Mouse (Mus musculus) adrenal gland, adult 18-20 months (tissue): ENCODE measurements around the gene Fkbp15. TPM values are rescaled to one million over a fixed set of nuclear protein-coding genes. Genes with fewer than 3 reads are reported as not detected.

Experiments
- DNase-seq, 2 experiments: peaks; one replicate each; pipeline ENCODE4 v3.0.0; 2021 to 2022; ENCODE audit warnings: low spot score in 2 of 2
- total RNA-seq, 2 experiments: library from RNA; stranded (reverse); gene quantifications; 1 replicate in 1 of 2; 2 replicates in 1 of 2; pipeline ENCODE4 v1.2.3; 2021

The Fkbp15 gene
- total RNA-seq, 2 experiments from 2014 or later: 31.4 to 32.1 TPM

- no peak for DNase-seq
These were observed 37.7 kb downstream of the Fkbp15 start for GRCm38 (mm10) chr4:62322684-62323083.

GRCm38 (mm10) chr4:62318294-62318693, 42.1 kb downstream of the Fkbp15 start:
- DNase-seq: no peak

- DNase-seq: no peak
These were observed 43.9 kb downstream of the Fkbp15 start for GRCm38 (mm10) chr4:62316456-62316855.

- DNase-seq: no peak
These were observed 45.8 kb downstream of the Fkbp15 start for GRCm38 (mm10) chr4:62314516-62314915.

GRCm38 (mm10) chr4:62313641-62314211, 46.6 kb downstream of the Fkbp15 start:
- no peak for DNase-seq

GRCm38 (mm10) chr4:62312821-62313220, 47.5 kb downstream of the Fkbp15 start:
- no peak for DNase-seq

GRCm38 (mm10) chr4:62308406-62308805, 51.9 kb downstream of the Fkbp15 start:
- DNase-seq: no peak

GRCm38 (mm10) chr4:62306840-62307239, 53.5 kb downstream of the Fkbp15 start:
- DNase-seq: no peak

GRCm38 (mm10) chr4:62306301-62306700, 54.0 kb downstream of the Fkbp15 start:
- DNase-seq: no peak

- DNase-seq: no peak
These were observed 57.1 kb downstream of the Fkbp15 start for GRCm38 (mm10) chr4:62303288-62303687.

GRCm38 (mm10) chr4:62302795-62303194, 57.6 kb downstream of the Fkbp15 start:
- no peak for DNase-seq

GRCm38 (mm10) chr4:62300001-62300400, 60.3 kb downstream of the Fkbp15 start:
- DNase-seq: no peak

GRCm38 (mm10) chr4:62297280-62298130, 62.8 kb downstream of the Fkbp15 start:
- no peak for DNase-seq

GRCm38 (mm10) chr4:62294741-62295140, 65.6 kb downstream of the Fkbp15 start:
- peak in 1 of 2 experiments; percentile 13 for DNase-seq

- peak in 1 of 2 experiments; percentile 16 for DNase-seq
These were observed 67.0 kb downstream of the Fkbp15 start for GRCm38 (mm10) chr4:62293219-62293861.

GRCm38 (mm10) chr4:62292461-62293180, 67.7 kb downstream of the Fkbp15 start:
- peak; percentile 1 to 16 for DNase-seq

GRCm38 (mm10) chr4:62290816-62291505, 69.4 kb downstream of the Fkbp15 start:
- peak; percentile 1 to 17 for DNase-seq

- peak; percentile 3 to 18 for DNase-seq
These were observed 71.1 kb downstream of the Fkbp15 start for GRCm38 (mm10) chr4:62289226-62289625.

- DNase-seq: peak; percentile 15 to 23
These were observed 73.1 kb downstream of the Fkbp15 start for GRCm38 (mm10) chr4:62286992-62287900.
